Mouse (Mus musculus) layer of hippocampus, adult 9-11 months (tissue): ENCODE data around the gene Smlr1.
A peak's percentile ranks its signal among the peaks of the same experiment; 100 is the strongest.

Experiments
- DNase-seq: peaks from one replicate; pipeline ENCODE4 v3.0.0; 2022

Smlr1 gene

GRCm38 (mm10) chr10:25488456-25488855 lies 47.6 kb downstream of the Smlr1 start:
- peak; percentile 41 for DNase-seq

GRCm38 (mm10) chr10:25482791-25483190 lies 53.3 kb downstream of the Smlr1 start:
- no peak for DNase-seq

- DNase-seq: peak; percentile 29
Measured at GRCm38 (mm10) chr10:25479716-25480115, 56.4 kb downstream of the Smlr1 start.
